Mouse (Mus musculus) left cerebral cortex, adult 9 months (tissue): ENCODE data around the gene St3gal3.

Source experiments
- DNase-seq, 2 experiments: peaks; one replicate each; pipeline ENCODE4 v3.0.0; 2022; ENCODE audit warnings: low spot score in 2 of 2

Gene St3gal3

GRCm38 (mm10) chr4:117984993-117985587 lies 149.6 kb downstream of the St3gal3 start:
- peak in 1 of 2 experiments; percentile 42 for DNase-seq

DNA sequence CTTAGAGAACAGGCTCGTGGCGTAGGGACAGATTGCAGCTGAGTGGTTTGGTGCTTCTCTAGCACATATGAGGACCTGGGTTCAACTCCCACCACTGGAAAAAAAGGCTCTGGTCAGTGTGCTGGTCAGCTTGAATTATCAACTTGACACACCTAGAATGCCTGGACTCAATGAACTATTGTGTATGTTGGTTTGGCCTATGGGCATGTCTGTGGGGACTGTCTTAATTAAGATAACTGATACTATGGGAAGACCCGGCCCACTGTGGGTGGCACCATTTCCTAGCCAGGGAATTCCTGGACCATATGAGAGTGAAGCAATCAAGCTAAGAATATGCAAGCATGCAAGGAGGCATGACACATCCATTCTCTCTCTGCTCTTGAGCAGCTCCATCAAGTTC lies 150.5 kb downstream of the St3gal3 start:
- no peak for DNase-seq

DNA sequence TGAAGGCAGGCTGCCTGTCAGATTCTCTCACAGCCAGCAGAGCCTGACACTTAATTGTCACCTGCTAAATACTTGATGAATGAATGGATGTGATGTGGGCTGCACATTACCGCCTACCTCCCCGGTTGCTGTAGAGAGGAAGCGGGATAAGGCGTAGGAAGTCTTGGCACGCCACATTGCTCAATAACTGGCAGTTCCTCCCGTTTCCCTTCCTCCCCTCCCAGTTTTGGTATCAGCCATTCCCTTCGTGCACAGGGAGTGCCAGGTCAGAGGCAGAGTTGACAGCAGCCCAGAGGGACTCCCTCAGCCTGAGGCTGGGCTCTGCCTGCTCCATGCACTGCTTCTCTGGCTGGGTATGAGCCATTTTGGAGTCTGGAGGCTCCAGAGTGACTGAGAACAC lies 152.0 kb downstream of the St3gal3 start:
- DNase-seq = peak; percentile 60 to 61

- DNase-seq = no peak
Measured at GRCm38 (mm10) chr4:117981518-117981917, 153.2 kb downstream of the St3gal3 start.

- DNase-seq = no peak
Measured at GRCm38 (mm10) chr4:117980161-117980560, 154.6 kb downstream of the St3gal3 start.

- no peak for DNase-seq
Measured at GRCm38 (mm10) chr4:117979181-117979580, 155.5 kb downstream of the St3gal3 start.

DNA sequence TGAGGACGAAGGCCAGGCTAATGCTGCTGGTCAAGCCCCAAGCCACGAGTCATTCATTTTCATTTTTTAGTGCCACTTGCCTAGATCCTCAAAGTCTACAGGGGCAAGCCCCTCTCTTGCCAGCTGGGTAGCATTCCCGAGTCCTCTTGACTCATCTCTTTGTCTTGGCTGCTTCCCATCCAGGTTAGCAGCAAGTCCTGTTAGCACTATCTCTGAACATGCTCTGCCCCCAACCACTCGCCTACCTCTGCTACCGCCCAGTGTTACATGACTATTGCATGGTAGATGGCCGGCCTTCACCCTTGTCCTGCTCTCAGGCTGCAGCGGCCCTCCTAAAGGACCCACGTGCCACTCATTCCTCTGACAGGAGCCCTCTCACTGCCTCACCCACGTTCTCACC lies 156.4 kb downstream of the St3gal3 start:
- no peak for DNase-seq

DNA sequence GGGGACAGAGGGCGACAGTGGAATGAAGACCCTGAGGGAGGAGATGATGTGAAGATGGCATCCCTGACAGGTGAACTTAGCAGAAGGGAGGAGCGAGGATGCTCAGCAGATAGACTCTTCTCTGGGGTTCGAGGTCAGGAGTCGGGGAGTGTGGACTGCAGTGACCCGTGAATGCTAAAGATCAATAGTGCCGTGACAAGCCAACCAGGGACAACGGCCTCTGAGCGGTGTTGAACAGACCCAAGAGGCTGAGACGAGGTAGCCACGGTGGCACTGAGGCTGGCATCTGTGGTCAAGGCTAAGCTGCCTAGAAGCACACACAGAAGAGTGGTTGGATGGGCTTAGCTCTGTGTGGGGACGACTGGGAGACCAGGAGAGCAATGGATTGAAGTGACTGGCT lies 156.9 kb downstream of the St3gal3 start:
- DNase-seq = no peak

GRCm38 (mm10) chr4:117977371-117977770 lies 157.3 kb downstream of the St3gal3 start:
- no peak for DNase-seq

DNA sequence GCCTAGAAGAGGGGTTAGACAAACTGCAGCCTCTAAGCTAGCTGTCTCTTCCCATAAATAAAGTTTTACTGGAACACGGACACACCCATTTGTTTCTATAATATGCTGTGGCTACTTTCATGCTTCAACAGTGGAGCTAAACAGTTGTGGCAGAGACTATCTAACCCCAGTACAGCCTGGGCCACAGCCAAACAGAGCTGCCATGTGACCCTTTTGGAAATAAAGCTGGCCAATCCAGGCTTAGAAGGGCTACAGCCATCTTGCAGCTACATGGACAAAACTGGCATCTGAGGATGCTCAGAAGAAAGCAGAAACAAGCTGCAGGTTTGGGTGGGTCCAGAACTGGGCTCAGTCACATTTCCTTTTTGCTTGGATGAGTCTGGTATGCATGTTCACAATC lies 158.9 kb downstream of the St3gal3 start:
- no peak for DNase-seq

GRCm38 (mm10) chr4:117974719-117975118 lies 160.0 kb downstream of the St3gal3 start:
- DNase-seq = peak in 1 of 2 experiments; percentile 41

- DNase-seq = no peak
Measured at GRCm38 (mm10) chr4:117972999-117973398, 161.7 kb downstream of the St3gal3 start.

GRCm38 (mm10) chr4:117964346-117965025 lies 170.2 kb downstream of the St3gal3 start:
- DNase-seq = no peak

DNA sequence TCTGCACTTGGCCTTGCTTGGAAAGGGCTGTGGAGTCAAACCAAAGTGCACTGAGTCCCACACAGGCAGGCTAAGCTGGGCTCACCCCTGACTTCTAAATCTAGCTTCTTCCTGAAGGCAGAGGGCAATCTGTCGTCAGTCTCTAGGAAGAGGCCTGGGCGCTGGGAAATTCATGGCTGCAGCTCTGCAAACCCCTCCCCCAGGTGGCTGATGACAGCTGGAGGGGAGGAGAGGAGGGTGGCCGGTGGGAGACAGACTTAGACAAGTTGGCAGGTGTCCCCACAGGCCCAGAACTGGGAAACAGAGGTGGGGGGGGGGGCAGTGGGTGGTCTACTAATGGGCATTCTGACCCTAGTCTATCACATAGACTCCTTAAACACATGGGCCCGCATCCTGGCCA lies 177.2 kb downstream of the St3gal3 start:
- DNase-seq = no peak

DNA sequence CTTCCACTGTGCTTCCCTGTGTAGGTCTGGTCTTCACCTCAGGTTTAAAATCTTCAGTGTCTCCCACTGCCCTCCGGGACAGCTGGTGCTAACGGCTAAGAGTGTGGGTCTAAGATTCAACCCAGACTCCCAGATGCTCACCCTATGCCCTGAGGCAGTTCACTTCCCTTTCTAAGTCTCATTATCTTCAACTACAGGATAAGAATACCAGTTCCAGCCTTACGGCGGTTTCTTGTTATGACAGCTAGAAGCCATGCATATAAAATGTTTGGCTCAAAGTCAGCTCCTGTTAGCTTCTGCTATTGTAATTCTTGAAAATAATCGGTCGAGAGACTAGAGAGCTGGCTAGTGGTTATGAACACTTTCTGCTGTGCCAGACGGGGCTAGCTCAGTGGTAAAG lies 187.2 kb downstream of the St3gal3 start:
- no peak for DNase-seq

DNA sequence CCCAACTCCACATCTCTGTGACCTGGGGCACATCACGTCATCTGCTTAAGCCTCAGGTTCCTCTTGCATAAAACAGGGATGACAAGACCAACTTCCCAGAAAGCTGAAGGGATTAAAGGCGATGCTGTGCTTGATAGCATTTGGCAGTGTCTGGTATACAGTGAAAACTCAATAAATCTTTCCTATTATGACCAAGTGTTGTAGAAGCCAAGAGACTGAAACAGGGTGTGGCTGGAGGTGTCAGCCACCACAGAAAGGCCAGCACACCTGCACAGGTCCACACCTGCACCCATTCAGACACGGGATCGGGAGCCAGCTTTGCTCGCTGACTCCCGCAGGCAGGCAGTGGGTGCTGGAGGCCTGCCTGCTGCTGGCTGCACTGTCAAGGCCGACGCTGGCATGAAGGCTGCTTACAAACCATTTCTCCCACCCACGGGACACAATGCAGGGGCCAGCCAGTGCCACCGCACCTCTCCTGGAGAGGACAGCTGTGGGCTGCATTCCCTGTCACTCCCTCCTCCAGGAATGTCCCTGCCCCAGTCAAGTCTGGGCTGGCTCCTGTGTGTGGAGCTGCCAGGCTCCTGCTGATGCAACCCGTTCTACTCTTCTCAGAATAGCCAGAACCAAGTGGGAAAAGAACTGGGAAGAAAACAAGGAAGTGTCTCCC lies 187.9 kb downstream of the St3gal3 start:
- no peak for DNase-seq

DNA sequence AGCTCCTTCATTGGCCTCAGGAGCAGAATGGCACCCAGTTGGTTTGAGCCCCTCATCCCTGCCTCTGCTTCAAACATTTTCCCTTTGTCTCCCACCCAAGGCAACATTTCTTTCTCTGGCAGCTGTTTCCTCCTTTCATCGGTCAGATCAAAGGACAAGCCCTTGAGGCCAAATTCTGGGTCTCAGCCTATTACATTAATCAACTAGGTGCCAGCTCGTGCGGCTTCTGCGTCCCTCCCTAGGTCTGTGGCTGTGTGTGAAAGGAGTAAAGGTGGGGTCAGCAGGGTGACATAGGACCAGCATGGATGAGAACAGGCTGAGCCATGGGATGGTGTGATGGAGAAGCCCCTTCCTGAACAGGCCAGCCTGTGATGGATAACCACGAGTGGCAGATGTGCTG lies 191.4 kb downstream of the St3gal3 start:
- DNase-seq = no peak

DNA sequence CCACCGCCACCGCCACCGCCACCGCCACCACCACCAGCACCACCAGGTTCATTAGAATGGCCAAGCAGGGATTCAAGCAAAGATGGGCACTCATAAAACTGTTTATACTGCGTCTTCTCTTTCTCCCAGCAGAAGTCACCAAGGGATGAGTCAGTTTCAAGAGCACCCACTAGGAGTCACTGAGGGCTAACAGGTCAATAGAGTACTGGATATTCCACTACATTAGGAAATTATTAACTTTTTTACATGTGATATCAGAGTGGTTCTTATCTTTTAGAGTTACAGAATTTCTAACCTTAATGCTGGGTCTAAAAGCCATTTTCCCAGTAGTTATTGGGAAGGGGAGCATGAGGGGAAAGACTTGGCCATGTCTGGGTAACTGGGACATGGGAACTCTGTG lies 197.8 kb downstream of the St3gal3 start:
- no peak for DNase-seq

- no peak for DNase-seq
Measured at GRCm38 (mm10) chr4:117934081-117934480, 200.6 kb downstream of the St3gal3 start.

DNA sequence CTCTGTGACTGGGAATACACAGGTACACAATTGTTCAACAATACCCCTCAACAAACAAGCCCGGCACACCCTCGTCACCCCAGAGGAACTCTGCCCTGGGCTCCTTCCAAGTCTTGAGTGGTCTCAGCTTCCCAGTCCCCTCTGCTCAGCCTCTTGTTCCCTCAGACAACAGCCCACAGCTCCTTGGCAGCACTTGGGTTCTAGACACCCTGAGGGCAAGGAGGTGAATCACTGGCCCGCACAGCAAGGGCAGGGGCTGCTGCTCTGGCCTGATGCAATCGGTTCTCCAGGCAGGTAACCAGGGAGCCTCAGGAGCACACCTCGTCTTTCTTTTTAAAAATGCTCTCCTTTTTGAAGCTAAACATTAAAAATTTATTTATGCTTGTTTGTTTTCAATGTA lies 201.5 kb downstream of the St3gal3 start:
- DNase-seq = no peak

DNA sequence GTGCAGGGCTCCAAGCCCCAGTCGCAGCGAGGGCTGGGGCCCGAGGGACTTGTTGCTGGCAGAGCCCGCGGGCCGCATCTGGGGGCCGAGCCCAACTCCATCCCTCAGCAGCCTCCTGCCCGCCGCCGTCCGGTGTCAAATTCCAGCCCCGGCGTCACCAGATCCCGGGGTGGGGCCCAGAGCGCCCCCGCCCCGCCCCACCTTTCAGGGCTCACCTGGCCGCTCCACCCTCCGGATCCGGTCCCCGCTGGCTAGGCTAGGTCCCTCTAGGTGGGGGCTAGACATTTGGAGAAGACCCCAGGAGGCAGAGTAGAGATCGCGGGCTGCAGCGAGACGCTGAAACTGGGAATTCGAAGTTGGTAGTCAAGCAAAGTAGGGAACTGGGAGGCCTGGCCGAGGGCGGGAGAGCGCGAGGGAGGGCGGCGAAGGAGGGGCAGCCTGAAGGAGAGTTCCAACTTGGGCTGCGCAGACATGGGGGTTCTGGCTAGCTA lies 205.3 kb downstream of the St3gal3 start, which contains the start of gene Artn:
Gene Artn, minus strand, starts transcription at position 373 of the 491 bp plus-strand sequence.
- no peak for DNase-seq

GRCm38 (mm10) chr4:117928699-117929241 lies 205.9 kb downstream of the St3gal3 start:
- no peak for DNase-seq

GRCm38 (mm10) chr4:117928234-117928633 lies 206.5 kb downstream of the St3gal3 start:
- no peak for DNase-seq
